Mouse (Mus musculus) liver, adult 2 months (tissue): ENCODE results near the gene Ivd.

Experiments used
- CTCF ChIP-seq: fragments of 200-500 bp; IDR thresholded peaks from 2 replicates; pipeline ENCODE4 v1.5.1; 2011; ENCODE audit warnings: low read depth, low read length, control low read depth
- POLR2A ChIP-seq: fragments of 200-500 bp; IDR thresholded peaks from 2 replicates; pipeline ENCODE4 v1.6.1; 2011; ENCODE audit warnings: low read length, control low read depth; ENCODE audit not compliant: insufficient read depth; ENCODE audit errors: extremely low read depth

DNA sequence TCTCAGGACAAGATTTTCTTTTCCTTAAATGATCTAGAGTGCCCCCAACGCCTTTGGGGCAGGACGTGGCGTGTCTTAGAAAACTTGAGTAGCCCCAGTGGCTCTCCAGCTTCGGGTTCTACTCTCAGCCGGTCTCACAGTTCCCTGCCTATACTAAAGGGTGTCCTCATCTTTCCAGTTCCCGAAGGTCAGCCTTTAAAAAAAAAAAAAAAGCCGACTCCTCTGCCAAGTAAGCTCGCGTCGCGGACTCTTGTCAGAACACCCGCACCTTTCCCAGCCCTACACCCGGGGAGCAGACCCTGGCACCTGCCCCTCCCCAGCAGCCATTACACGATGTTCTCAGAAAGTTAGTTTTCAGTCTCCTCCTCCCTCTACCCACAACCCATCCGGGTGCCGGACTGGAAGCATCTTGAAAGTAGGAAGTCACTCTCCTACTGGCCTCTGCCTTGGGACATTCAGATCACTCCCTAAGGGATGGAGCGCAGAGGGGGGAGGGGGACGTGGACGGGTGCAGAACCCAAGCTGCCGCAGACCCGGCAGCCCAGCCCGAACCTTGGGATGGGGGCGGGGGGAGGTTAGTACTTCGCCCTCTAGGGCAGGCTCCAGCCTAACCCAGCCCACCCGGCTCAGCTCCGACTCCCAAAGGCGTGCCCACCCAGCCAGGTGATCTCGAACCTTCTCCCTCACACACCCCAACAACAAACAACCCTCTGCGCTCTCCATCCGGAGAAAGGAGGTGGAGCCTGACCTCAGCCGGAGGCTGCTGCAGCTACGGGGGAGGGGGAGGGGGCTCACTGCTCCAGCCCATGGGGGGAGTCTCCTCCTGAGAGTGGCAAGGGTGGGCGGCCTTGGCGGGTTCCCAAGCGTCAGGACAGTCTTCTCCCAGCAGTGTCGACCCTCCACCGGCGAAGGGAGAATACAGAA lies 34.5 kb downstream of the Ivd start:
- TF ChIP-seq POLR2A (no peak), CTCF (no peak)
